Mouse (Mus musculus) heart, adult 2 months (tissue): Measurements from ENCODE around the gene Sfxn4.

Experiments
- CTCF ChIP-seq: fragments of 200-600 bp; IDR thresholded peaks from 2 replicates; pipeline ENCODE4 v1.8.1; 2022; ENCODE audit warnings: antibody characterized with exemption, mild to moderate bottlenecking, moderate library complexity
- EP300 ChIP-seq: fragments of 200-500 bp; IDR thresholded peaks from 2 replicates; pipeline ENCODE4 v1.6.1; 2011; ENCODE audit warnings: low read depth, low read length, control low read depth; ENCODE audit not compliant: insufficient read depth
- POLR2A ChIP-seq: fragments of 200-500 bp; IDR thresholded peaks from 2 replicates; pipeline ENCODE4 v1.6.1; 2011; ENCODE audit warnings: mild to moderate bottlenecking, low read depth, low read length, control low read depth; ENCODE audit not compliant: insufficient read depth

- TF ChIP-seq CTCF (peak; percentile 56), POLR2A (no peak), EP300 (no peak)
Observed at GRCm38 (mm10) chr19:60870489-60870888, 9.2 kb upstream of the Sfxn4 start.
